Mouse (Mus musculus) olfactory bulb, adult 2 months (tissue): ENCODE data around the gene Nek3.

Source experiments
- CTCF ChIP-seq: fragments of 200-500 bp; IDR thresholded peaks from 2 replicates; pipeline ENCODE4 v1.5.1; 2012; ENCODE audit warnings: low read depth, mild to moderate bottlenecking, low read length, moderate library complexity; ENCODE audit not compliant: insufficient read depth
- POLR2A ChIP-seq: fragments of 200-500 bp; IDR thresholded peaks from 2 replicates; pipeline ENCODE4 v1.6.1; 2012; ENCODE audit warnings: mild to moderate bottlenecking, low read depth, low read length, moderate library complexity; ENCODE audit not compliant: insufficient read depth

DNA sequence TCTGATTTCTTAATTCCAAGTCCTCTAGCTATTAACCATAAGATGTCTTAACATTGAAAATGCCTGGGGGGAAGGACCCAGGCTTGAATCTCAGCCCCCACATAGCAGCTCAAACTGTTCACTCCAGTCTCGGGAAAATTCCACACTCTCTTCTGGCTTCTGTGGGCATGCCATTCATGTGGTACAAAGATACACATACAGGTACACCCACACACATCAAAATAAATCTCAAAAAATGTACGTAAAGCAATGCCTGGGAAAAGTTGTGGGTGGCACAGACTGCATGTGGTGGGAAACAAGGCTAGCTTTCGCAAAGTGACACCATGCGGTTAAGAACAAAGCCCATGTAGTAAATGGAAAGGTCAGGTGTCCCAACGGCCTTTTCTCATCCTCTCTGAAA is 2.9 kb upstream of the Nek3 start:
- TF ChIP-seq POLR2A (no peak), CTCF (no peak)
